Mouse (Mus musculus) heart, adult 8-10 months (tissue): ENCODE results near the gene Clec2h. TPM values are rescaled to one million over a fixed set of nuclear protein-coding genes. Genes with fewer than 3 reads are reported as not detected.
"Not testable (repeated sequence)": the region's sequence is repeated elsewhere in the genome, so short reads cannot be mapped to it uniquely, and the experiment has no call there.

ENCODE experiments used
- DNase-seq: peaks from one replicate; pipeline ENCODE4 v3.0.0; 2022; ENCODE audit warnings: low spot score
- total RNA-seq, 4 experiments: library from RNA; stranded (reverse); gene quantifications; 2 replicates each; pipeline ENCODE4 v1.2.4; 2022

Gene Clec2h
- total RNA-seq: under 1 TPM in 2 of 4 experiments, not detected in 2; 0.50 to 0.75 TPM

DNA sequence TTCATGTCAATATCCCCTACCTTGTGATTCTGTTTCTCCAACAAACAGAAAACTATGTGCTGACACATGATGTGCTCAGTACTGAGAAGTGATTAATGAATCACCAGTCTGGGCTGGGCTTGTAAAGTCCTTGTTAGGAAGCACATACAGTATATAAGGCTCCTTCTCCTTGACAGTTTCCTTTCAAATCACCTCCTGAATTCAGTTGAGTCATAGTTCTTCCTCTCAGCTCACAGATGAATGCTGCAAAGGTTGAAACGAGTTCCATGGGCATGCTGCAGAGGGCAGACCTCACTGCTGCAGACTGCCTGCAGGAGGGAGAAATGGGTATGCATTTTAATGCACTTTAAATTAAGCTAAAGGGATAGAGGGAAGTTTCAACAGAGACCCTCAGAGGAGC is at the start of gene Clec2h:
Clec2h (plus strand) TSS at position 180 of the 400 bp plus-strand sequence.
- no peak for DNase-seq

DNA sequence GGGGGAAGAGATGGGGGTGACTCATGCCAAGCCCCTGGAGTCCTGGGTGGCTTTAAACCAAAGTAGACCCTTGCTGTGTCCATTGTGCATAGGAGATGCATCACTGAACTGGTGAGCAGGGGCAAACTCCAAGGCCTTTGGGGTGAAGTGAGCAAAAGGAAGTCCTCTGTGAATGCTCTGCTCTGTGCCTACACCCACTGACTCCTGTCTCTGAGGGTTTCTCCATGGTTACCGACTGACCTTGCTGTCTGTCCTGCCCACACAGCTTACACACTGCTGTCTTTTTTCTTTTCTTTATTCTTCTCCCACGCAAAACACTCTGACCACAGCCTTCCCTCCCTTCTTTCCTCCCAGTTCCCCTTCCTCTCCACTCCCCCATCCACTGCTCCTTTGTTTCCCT is 39.5 kb upstream of the Clec2h start:
- DNase-seq: no peak

- not testable (repeated sequence) for DNase-seq
Measured at GRCm38 (mm10) chr6:128623433-128623832, 38.8 kb upstream of the Clec2h start, which contains the start of gene Klrb1a. TSS of gene Klrb1a (minus strand) at chr6:128623533.

- no peak for DNase-seq
Measured at GRCm38 (mm10) chr6:128624425-128624824, 37.8 kb upstream of the Clec2h start.

- DNase-seq: not testable (repeated sequence)
Measured at GRCm38 (mm10) chr6:128625246-128625645, 36.9 kb upstream of the Clec2h start.

GRCm38 (mm10) chr6:128629771-128630739 is 32.1 kb upstream of the Clec2h start:
- peak; percentile 30 for DNase-seq

GRCm38 (mm10) chr6:128630912-128631905 is 31.0 kb upstream of the Clec2h start:
- DNase-seq: not testable (repeated sequence)

DNA sequence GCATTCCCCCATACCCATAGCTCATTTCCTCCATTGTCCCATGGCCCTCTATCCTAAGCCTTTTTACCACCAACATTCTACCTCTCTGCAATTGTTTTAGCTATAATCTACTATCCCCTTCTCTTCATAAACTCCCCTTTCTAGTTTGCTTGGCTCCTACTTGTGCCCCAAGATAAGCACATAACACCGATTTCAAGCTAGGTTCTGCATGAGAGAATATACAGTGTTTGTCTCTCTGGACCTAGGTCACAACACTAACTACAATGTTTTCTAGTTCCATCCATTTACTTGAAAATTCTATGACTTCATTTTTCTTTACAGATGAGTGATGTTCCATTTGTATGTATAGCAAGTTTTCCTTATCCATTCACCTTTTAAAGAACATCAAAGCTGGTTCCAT is 21.5 kb upstream of the Clec2h start:
- DNase-seq: no peak

DNA sequence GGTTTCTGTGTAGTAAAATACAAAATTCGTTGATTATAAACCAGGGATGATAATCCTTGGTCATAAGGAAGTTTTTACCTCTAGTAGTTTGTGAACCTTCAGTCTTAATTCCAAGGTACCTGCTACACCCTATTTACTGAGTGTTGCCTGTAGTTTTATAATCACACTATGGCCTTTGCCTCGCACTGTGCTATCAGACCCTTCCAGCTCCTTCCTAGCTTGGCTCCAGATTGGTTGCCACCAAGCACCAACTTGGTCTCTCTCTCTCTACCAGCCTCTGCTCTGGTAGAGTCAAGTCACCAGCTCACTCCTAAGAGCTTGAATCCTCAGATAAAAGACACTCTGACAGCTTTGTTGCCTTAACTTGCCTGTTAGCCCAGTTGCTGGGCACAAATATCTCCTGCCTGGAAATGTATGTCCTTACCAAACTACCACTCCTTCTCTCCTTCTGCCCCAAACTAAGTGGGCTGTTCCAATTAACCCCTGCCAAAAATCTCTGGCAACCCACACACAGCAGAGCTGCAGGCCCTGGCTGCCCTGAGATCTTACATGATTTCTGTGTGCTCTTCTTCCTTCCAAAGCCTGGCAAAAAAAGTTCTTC is 21.0 kb upstream of the Clec2h start:
- DNase-seq: no peak

- DNase-seq: no peak
Measured at GRCm38 (mm10) chr6:128643999-128644398, 18.2 kb upstream of the Clec2h start.

GRCm38 (mm10) chr6:128644694-128645093 is 17.5 kb upstream of the Clec2h start:
- not testable (repeated sequence) for DNase-seq

- not testable (repeated sequence) for DNase-seq
Measured at GRCm38 (mm10) chr6:128645708-128646107, 16.5 kb upstream of the Clec2h start.

DNA sequence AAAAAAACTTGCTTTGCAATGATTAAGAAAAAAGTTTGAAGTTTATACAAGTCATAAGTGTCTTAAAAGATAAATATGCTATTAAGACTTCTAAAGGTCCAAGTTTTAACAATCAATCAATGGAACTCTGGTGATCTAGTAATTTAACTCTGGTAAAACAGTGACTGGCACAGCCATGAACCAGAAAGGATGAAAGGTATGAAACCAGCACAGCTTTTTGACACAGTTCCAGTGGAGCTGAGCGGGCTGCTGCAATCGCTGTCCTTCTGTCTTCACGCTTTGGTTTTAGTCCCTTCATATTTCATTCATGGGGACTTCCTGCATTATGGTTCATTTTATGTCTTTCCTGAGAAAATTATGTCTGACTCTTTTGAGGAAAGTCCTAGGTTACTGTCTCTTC is 12.5 kb upstream of the Clec2h start:
- DNase-seq: no peak

GRCm38 (mm10) chr6:128650187-128650586 is 12.0 kb upstream of the Clec2h start:
- no peak for DNase-seq

DNA sequence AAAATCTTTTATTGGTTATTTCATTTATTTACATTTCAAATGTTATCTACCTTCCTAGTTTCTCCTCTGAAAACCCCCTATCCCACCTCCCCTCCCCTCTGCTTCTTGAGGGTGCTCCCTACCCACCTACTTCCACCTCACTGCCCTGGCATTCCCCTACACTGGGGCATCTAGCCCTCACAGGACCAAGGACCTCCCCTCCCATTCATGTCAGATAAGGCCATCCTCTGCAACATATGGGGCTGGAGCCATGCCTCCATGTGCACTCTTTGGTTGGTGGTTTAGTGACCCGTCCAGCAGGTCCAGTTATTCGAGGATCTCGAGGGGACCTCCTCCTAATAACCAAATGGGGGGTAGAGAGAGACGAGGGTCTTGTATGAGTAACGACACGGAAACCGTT is 11.4 kb upstream of the Clec2h start:
- not testable (repeated sequence) for DNase-seq

DNA sequence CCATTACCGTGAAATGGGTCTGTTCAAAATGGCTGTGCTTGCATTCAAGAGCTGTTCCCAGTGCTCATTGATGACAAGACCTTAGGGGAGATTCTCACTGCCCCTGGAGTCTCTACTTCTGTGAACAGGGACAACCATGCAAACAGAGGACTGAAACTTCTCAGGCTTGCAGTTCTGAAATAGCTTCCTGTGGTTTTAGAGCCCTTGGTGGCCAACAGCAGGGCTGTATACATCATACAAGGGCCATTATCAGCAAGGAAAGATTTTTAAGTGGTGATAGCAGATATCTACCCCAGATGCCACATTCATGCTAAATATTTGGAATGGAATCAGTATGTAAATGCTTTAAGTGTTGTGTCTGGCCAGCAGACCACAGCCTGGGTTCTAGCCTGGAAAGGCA is 9.2 kb upstream of the Clec2h start:
- DNase-seq: no peak

DNA sequence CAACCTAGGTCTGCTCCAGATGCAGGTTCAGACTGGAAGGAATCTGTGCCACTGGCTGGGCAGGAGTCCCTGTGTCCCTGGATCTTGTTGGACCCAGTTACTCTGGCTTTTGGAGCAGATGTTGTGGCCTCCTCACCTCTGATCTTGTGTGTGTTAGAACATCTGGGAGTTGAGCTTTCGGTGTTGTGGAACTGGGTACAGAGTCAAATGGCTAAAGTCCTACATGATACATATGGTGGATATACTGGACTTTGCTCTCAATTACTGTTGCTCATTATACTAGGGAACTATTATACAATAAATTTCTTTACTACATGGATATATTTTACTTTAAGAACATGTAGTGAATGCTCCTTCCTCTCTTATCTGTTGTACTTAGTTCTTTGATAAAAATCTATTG is 936 bp upstream of the Clec2h start:
- DNase-seq: no peak

DNA sequence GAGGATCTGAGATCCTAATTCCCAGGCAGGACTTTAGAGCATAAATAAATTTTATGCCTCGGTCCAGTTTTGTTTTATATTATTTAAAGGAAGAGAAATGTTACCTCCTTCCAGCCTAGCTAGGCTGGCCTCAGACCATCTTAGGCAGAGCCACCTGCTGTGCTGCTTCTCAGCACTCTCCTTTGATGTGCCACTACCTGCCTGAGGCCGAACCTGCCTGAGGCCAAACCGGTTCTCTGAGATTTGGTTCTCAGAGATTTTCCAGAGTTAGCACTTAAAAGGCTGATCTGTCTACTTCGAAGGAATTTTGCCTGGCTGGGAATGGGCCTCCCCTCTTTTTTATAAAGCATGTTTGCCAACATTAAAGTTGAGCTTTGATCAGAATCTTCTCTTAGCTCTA is 7.8 kb downstream of the Clec2h start:
- DNase-seq: no peak

DNA sequence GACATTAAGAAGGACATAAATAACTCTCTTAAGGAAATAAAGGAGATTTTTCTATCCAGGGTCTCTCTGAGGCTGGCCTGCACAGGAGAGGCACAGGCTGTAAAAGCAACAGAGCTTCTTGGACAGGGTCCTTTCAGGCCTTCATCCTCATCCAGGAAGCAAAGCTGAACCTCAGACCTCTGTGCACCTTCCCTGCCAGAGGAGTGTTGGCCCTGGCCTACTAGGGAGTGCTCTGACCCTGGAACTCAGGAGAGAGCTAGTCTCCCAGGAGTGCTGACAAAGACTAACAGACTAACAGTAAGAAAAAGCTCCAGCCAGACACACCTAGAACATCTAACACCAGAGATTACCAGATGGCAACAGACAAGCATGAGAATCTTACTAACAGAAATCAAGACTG is 17.4 kb downstream of the Clec2h start:
- DNase-seq: no peak

- DNase-seq: no peak
Measured at GRCm38 (mm10) chr6:128701691-128702090, 39.5 kb downstream of the Clec2h start.

DNA sequence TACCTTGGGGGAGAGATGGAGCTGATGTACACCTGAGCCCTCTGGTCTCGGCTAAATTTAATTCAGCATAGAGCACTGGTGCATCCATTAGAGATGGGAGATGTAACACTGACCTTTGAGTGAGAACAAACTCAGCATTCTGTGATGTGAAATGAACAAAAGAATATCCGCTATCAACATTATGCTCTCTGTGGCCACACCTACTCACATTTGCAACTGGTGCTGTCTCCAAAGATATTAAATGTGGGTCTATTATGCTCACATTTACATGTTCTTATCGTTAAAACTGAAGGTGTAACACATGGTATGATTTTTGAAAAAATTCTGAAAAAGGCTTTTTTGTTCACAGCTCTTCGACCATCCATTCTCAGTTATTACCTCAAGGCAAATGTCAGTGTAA is 60.8 kb downstream of the Clec2h start, which contains the start of gene Klrb1:
Klrb1 (minus strand) TSS at position 101 of the 400 bp plus-strand sequence.
- DNase-seq: no peak
